Mouse (Mus musculus) inflammation-experienced regulatory T-cells, adult 16 weeks (primary cell): ENCODE measurements around the gene Arsg. TPM values are rescaled to one million over a fixed set of nuclear protein-coding genes. Genes with fewer than 3 reads are reported as not detected.

Experiments used
- polyA plus RNA-seq: library from polyadenylated mRNA; unstranded; fragments of 100-300 nt; shearing (Covaris generic); gene quantifications from one replicate; pipeline ENCODE4 v1.2.1, GENCODE M21; 2017

Gene Arsg
- polyA plus RNA-seq, result 2.5 TPM

GRCm38 (mm10) chr11:109473171-109474085, at the start of gene Arsg, which contains the start of gene Slc16a6:
Gene Arsg, plus strand, starts transcription at chr11:109473374.
Gene Slc16a6, minus strand, starts transcription at chr11:109473598.

GRCm38 (mm10) chr11:109425392-109426271, 47.5 kb upstream of the Arsg start, which contains the start of gene Amz2:
Gene Amz2, plus strand, starts transcription at chr11:109425946.

GRCm38 (mm10) chr11:109611303-109612149, 138.4 kb downstream of the Arsg start, which contains the start of gene Wipi1:
Gene Wipi1, minus strand, starts transcription at chr11:109611967.

Other genes with a start within 250 kb of the Arsg start
- gene Rgs9, start 175.2 kb upstream of the Arsg start, polyA plus RNA-seq, result 11.2 TPM
- gene Gna13, start 110.5 kb upstream of the Arsg start, polyA plus RNA-seq, result 64.4 TPM
- not detected for gene 9930022D16Rik, start 59.5 kb upstream of the Arsg start, polyA plus RNA-seq
- gene Amz2, start 47.4 kb upstream of the Arsg start, polyA plus RNA-seq, result 41.1 TPM
- 21.0 TPM for gene Slc16a6, start 224 bp downstream of the Arsg start, polyA plus RNA-seq
- 0.54 TPM for gene Wipi1, start 138.6 kb downstream of the Arsg start, polyA plus RNA-seq
- gene Prkar1a, start 176.0 kb downstream of the Arsg start, polyA plus RNA-seq, result 626 TPM
- gene Fam20a, start 248.9 kb downstream of the Arsg start, polyA plus RNA-seq, result 1.0 TPM